In genomic region chr11:79229057-79229504, GRCm38 (mm10) we compare ENCODE assay signal across 8 mouse cellular contexts. TPM values are rescaled to one million over a fixed set of nuclear protein-coding genes. Genes with fewer than 3 reads are reported as not detected.
DNase-seq lines count a peak whose midpoint lies in the region; ATAC-seq lines count a peak whose summit lies in the region.
"Had no signal": no experiment of that assay in that cellular context is flagged by ENCODE, and none has a peak within 500 bp of the region (broad histone marks: within the 10 kb centered on the region; RNA-seq: fewer than 3 reads in every experiment).

No protein-coding gene starts in this region.

- DNase-seq in ovary, adult 18-20 months (ENCODE audit: low spot score): peak; percentile 62
- no peak for DNase-seq in ovary, postnatal 10 days (ENCODE audit: low spot score)
- DNase-seq in adrenal gland, postnatal 25 days: peak; percentile 47
- peak; percentile 91 for DNase-seq in kidney, adult 9 months
- peak; percentile 34 for DNase-seq in mesoderm, embryonic 11.5 days (ENCODE audit: low read depth, low spot score)
- no peak for DNase-seq in left cerebral cortex, adult 9 months (ENCODE audit: low spot score in 2 of 2)

- no peak for ATAC-seq in megakaryocyte-erythroid progenitor cell, adult 5-6 weeks (replicated peaks; ENCODE audit: low FRiP score, low TSS enrichment, poor library complexity, severe bottlenecking)
- ATAC-seq: liver, embryonic 12.5 days had no signal

RNA-seq across cellular contexts. Expression of gene Wsb1, which starts 25.4 kb away (rescaled TPM):
- 36.4 and 56.3 TPM in 2 replicates for total RNA-seq in adrenal gland, postnatal 25 days (2021)
- total RNA-seq in megakaryocyte-erythroid progenitor cell, adult 5-6 weeks (2014; fragmentation: Nextera tagmentation): 45.0 and 45.9 TPM in 2 replicates
- 45.1 and 57.4 TPM in 2 replicates for total RNA-seq in megakaryocyte-erythroid progenitor cell, adult 5-6 weeks (2017)

Comparison
In these comparisons a context has a peak if more than half of its experiments do, and no peak if none do; other contexts are left out.
1. DNase-seq: peak in ovary, adult 18-20 months (single experiment), adrenal gland, postnatal 25 days (single experiment), kidney, adult 9 months (single experiment) and mesoderm, embryonic 11.5 days (single experiment); none in ovary, postnatal 10 days (single experiment) and left cerebral cortex, adult 9 months (0 of 2).